Mouse (Mus musculus) thymus, adult 2 months (tissue): ENCODE results near the gene Pip4k2a. TPM values are rescaled to one million over a fixed set of nuclear protein-coding genes. Genes with fewer than 3 reads are reported as not detected.

Experiments used
- DNase-seq: peaks from one replicate; pipeline ENCODE4 v3.0.0; 2021
- H3K27ac ChIP-seq: fragments of 200-500 bp; 2 replicates; pipeline ENCODE4 v1.5.1; 2012; ENCODE audit warnings: low read length, control low read depth; ENCODE audit not compliant: control insufficient read depth, insufficient read depth
- H3K27me3 ChIP-seq: fragments of 200-500 bp; 2 replicates; pipeline ENCODE4 v1.6.1; 2012; ENCODE audit warnings: mild to moderate bottlenecking, low read length, moderate library complexity, mixed read lengths; ENCODE audit not compliant: control insufficient read depth, insufficient read depth
- H3K36me3 ChIP-seq: fragments of 200-500 bp; 2 replicates; pipeline ENCODE4 v1.6.1; 2012; ENCODE audit warnings: mild to moderate bottlenecking, low read length, moderate library complexity; ENCODE audit not compliant: control insufficient read depth, insufficient read depth
- H3K4me1 ChIP-seq: fragments of 200-500 bp; replicated peaks from 2 replicates; pipeline ENCODE4 v1.6.1; 2012; ENCODE audit warnings: low read length; ENCODE audit not compliant: control insufficient read depth, insufficient read depth
- H3K4me3 ChIP-seq: fragments of 200-500 bp; 2 replicates; pipeline ENCODE4 v1.5.1; 2012; ENCODE audit warnings: mild to moderate bottlenecking, low read length, control low read depth, moderate library complexity; ENCODE audit not compliant: control insufficient read depth, insufficient read depth
- CTCF ChIP-seq: fragments of 200-500 bp; IDR thresholded peaks from 2 replicates; pipeline ENCODE4 v1.5.1; 2012; ENCODE audit warnings: mild to moderate bottlenecking, control low read depth, low read length, moderate library complexity, borderline replicate concordance; ENCODE audit not compliant: control insufficient read depth, poor library complexity, insufficient read depth; ENCODE audit errors: extremely low read depth
- POLR2A ChIP-seq: fragments of 200-500 bp; IDR thresholded peaks from 2 replicates; pipeline ENCODE4 v1.6.1; 2012; ENCODE audit warnings: mild to moderate bottlenecking, low read length, control low read depth, moderate library complexity; ENCODE audit not compliant: control insufficient read depth, poor library complexity, insufficient read depth; ENCODE audit errors: extremely low read depth
- WGBS: fragments of 180-500 bp; shearing (Covaris S2); methylation state at CpG from one replicate; pipeline ENCODE4 v1.1.7; 2018; 5-methylcytosine and 5-hydroxymethylcytosine counted together
- polyA plus RNA-seq: library from polyadenylated mRNA; depleted of rRNA; stranded (reverse); fragments of >200 nt; gene quantifications from 2 replicates; pipeline ENCODE4 v1.2.3, GENCODE M21; 2012

Gene Pip4k2a
- polyA plus RNA-seq, 1 experiment = 61.2 TPM

GRCm38 (mm10) chr2:18873440-18873839, 124.5 kb downstream of the Pip4k2a start:
- H3K27ac ChIP-seq = no peak overlapping the region
- no peaks in the 10 kb centered on the region for H3K27me3 ChIP-seq
- DNase-seq = no peak
- H3K36me3 ChIP-seq = peaks cover 24% of the 10 kb centered on the region
- no peak for TF ChIP-seq POLR2A
- TF ChIP-seq CTCF = no peak
- 76% methylated on average over 3 of the region's 3 CpGs for WGBS
- H3K4me1 ChIP-seq = no peaks in the 10 kb centered on the region
- no peak overlapping the region for H3K4me3 ChIP-seq

GRCm38 (mm10) chr2:18872797-18873196, 125.1 kb downstream of the Pip4k2a start:
- TF ChIP-seq POLR2A = no peak
- TF ChIP-seq CTCF = no peak
- H3K27ac ChIP-seq = no peak overlapping the region
- WGBS = 21% methylated on average over 2 of the region's 2 CpGs
- peaks cover 24% of the 10 kb centered on the region for H3K36me3 ChIP-seq
- H3K27me3 ChIP-seq = no peaks in the 10 kb centered on the region
- no peaks in the 10 kb centered on the region for H3K4me1 ChIP-seq
- H3K4me3 ChIP-seq = no peak overlapping the region
- peak; percentile 79 for DNase-seq

- TF ChIP-seq POLR2A (no peak), CTCF (no peak)
- no peak for DNase-seq
- Histone ChIP-seq H3K27ac (no peak overlapping the region), H3K4me3 (no peak overlapping the region), H3K36me3 (peaks cover 25% of the 10 kb centered on the region), H3K4me1 (no peaks in the 10 kb centered on the region), H3K27me3 (no peaks in the 10 kb centered on the region)
- 100% methylated on average over 3 of the region's 3 CpGs for WGBS
Observed at GRCm38 (mm10) chr2:18871087-18871486, 126.8 kb downstream of the Pip4k2a start.

GRCm38 (mm10) chr2:18867069-18867468, 130.9 kb downstream of the Pip4k2a start:
- Histone ChIP-seq H3K27ac (no peak overlapping the region), H3K4me3 (no peak overlapping the region), H3K27me3 (no peaks in the 10 kb centered on the region), H3K36me3 (peaks cover 51% of the 10 kb centered on the region), H3K4me1 (no peaks in the 10 kb centered on the region)
- WGBS = 95% methylated on average over 2 of the region's 2 CpGs
- no peak for TF ChIP-seq CTCF
- TF ChIP-seq POLR2A = no peak
- no peak for DNase-seq

GRCm38 (mm10) chr2:18864719-18865118, 133.2 kb downstream of the Pip4k2a start:
- no peak overlapping the region for H3K4me3 ChIP-seq
- TF ChIP-seq POLR2A (no peak), CTCF (no peak)
- H3K27me3 ChIP-seq = no peaks in the 10 kb centered on the region
- WGBS = 94% methylated on average over 5 of the region's 5 CpGs
- no peak overlapping the region for H3K27ac ChIP-seq
- no peak for DNase-seq
- H3K36me3 ChIP-seq = peaks cover 61% of the 10 kb centered on the region
- H3K4me1 ChIP-seq = no peaks in the 10 kb centered on the region

GRCm38 (mm10) chr2:18861607-18862158, 136.2 kb downstream of the Pip4k2a start:
- Histone ChIP-seq H3K27me3 (no peaks in the 10 kb centered on the region), H3K4me3 (no peak overlapping the region), H3K36me3 (peaks cover 60% of the 10 kb centered on the region), H3K4me1 (no peaks in the 10 kb centered on the region), H3K27ac (no peak overlapping the region)
- 93% methylated on average over 5 of the region's 5 CpGs for WGBS
- TF ChIP-seq CTCF = no peak
- no peak for TF ChIP-seq POLR2A
- DNase-seq = no peak

- Histone ChIP-seq H3K27ac (no peak overlapping the region), H3K27me3 (no peaks in the 10 kb centered on the region), H3K4me3 (no peak overlapping the region), H3K4me1 (no peaks in the 10 kb centered on the region), H3K36me3 (peaks cover 50% of the 10 kb centered on the region)
- TF ChIP-seq CTCF (no peak), POLR2A (no peak)
- WGBS = 94% methylated on average over 9 of the region's 9 CpGs
- DNase-seq = no peak
Observed at GRCm38 (mm10) chr2:18860686-18861085, 137.2 kb downstream of the Pip4k2a start.
